Mouse (Mus musculus) intestine, postnatal 0 days (tissue): ENCODE results near the gene Nrxn1. TPM values are rescaled to one million over a fixed set of nuclear protein-coding genes. Genes with fewer than 3 reads are reported as not detected.

Experiments
- ATAC-seq: fragments of 200-750 bp; cut with Nextera tagmentation; 2 replicates; pipeline ENCODE4 v1.8.0; 2017; ENCODE audit warnings: mild to moderate bottlenecking, moderate TSS enrichment, moderate library complexity
- H3K27ac ChIP-seq: fragments of 300-500 bp; sonication (generic); 2 replicates; pipeline ENCODE4 v1.5.1; 2014; ENCODE audit warnings: mild to moderate bottlenecking, low read depth, low read length, moderate library complexity
- H3K27me3 ChIP-seq: fragments of 300-500 bp; sonication (generic); replicated peaks from 2 replicates; pipeline ENCODE4 v1.6.1; 2014; ENCODE audit warnings: low read length, mixed read lengths; ENCODE audit not compliant: control insufficient read depth, insufficient read depth
- H3K36me3 ChIP-seq: fragments of 300-500 bp; sonication (generic); 2 replicates; pipeline ENCODE4 v1.6.1; 2014; ENCODE audit warnings: mild to moderate bottlenecking, moderate library complexity; ENCODE audit not compliant: control insufficient read depth, insufficient read depth
- H3K4me1 ChIP-seq: fragments of 300-500 bp; sonication (generic); replicated peaks from 2 replicates; pipeline ENCODE4 v1.6.1; 2014; ENCODE audit warnings: antibody characterized with exemption, low read length, mixed read lengths; ENCODE audit not compliant: control insufficient read depth, insufficient read depth
- H3K4me2 ChIP-seq: fragments of 300-500 bp; sonication (generic); replicated peaks from 2 replicates; pipeline ENCODE4 v1.6.1; 2014; ENCODE audit warnings: low read depth, mild to moderate bottlenecking, moderate library complexity
- H3K4me3 ChIP-seq: fragments of 300-500 bp; sonication (generic); 2 replicates; pipeline ENCODE4 v1.5.1; 2014; ENCODE audit warnings: low read depth, low read length
- H3K9ac ChIP-seq: fragments of 300-500 bp; sonication (generic); 2 replicates; pipeline ENCODE4 v1.6.1; 2014; ENCODE audit warnings: mild to moderate bottlenecking, low read depth, low read length
- H3K9me3 ChIP-seq: fragments of 300-500 bp; sonication (generic); 2 replicates; pipeline ENCODE4 v1.6.1; 2016; ENCODE audit warnings: mixed run types; ENCODE audit not compliant: control insufficient read depth
- CTCF ChIP-seq: sonication (generic); IDR thresholded peaks from 2 replicates; pipeline ENCODE4 v1.5.1; 2016; ENCODE audit warnings: low read depth, mild to moderate bottlenecking, control low read depth, antibody characterized with exemption, moderate library complexity
- WGBS: fragments of 180-500 bp; shearing (Covaris S2); extraction: QIAGEN DNeasy Blood & Tissue Kit; methylation state at CpG from one replicate; pipeline ENCODE4 v1.1.7; 2014; 5-methylcytosine and 5-hydroxymethylcytosine counted together
- polyA plus RNA-seq: library from polyadenylated mRNA; unstranded; fragments of >200 nt; fragmentation: Nextera tagmentation; extraction: Ambion mirVana; gene quantifications from 2 replicates; pipeline ENCODE4 v1.2.1, GENCODE M21; 2015

Nrxn1 gene
- polyA plus RNA-seq, 1 experiment from 2014 or later, result 0.99 TPM

DNA sequence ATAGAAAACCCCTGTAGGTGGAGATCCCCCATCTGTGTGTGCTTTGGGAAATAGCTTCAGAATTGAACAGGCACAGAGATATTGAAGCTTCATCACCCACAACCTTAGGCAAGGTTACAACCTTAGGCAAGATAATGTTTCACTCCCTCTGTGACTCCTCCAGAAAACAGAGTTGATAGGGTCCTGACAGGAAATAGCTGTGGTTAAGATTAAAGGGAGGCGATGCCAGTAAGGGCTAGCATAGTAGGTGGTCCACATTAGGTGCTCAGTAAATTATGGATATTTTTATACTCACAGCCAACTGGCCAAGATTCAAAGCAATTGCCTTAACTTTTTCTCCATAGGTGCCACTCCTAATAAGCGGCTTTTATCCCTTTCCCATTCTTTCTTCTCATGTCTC is 284.6 kb downstream of the Nrxn1 start:
- 86% methylated on average over 2 of the region's 2 CpGs for WGBS
- no peak overlapping the region for H3K9ac ChIP-seq
- H3K4me1 ChIP-seq, result no peaks in the 10 kb centered on the region
- H3K27me3 ChIP-seq, result no peaks in the 10 kb centered on the region
- H3K4me3 ChIP-seq, result no peak overlapping the region
- H3K36me3 ChIP-seq, result no peaks in the 10 kb centered on the region
- ATAC-seq, result no peak
- H3K9me3 ChIP-seq, result no peaks in the 10 kb centered on the region
- no peak overlapping the region for H3K4me2 ChIP-seq
- no peak for TF ChIP-seq CTCF
- no peak overlapping the region for H3K27ac ChIP-seq

DNA sequence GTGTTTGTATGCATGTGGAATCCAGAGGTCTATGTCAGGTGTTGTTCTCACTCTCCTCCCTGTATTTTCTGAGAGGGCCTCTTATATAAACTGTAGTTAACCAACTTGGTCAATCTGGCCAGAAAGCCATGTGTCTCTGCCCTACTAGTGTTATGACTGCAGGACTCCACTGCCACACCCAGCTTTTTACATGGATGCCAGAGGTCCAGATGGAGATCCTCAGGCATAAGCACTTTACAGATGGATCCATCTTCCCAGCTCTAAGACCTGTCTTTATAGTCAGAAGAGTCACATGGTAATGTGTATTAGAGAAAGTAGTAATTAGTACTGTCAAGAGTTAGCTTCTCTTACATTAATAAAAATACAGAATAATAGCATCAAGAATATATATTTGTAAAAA is 285.7 kb downstream of the Nrxn1 start:
- no peak for ATAC-seq
- Histone ChIP-seq H3K4me1 (no peaks in the 10 kb centered on the region), H3K27ac (no peak overlapping the region), H3K4me2 (no peak overlapping the region), H3K27me3 (no peaks in the 10 kb centered on the region), H3K36me3 (no peaks in the 10 kb centered on the region), H3K9me3 (no peaks in the 10 kb centered on the region), H3K4me3 (no peak overlapping the region), H3K9ac (no peak overlapping the region)
- no peak for TF ChIP-seq CTCF

DNA sequence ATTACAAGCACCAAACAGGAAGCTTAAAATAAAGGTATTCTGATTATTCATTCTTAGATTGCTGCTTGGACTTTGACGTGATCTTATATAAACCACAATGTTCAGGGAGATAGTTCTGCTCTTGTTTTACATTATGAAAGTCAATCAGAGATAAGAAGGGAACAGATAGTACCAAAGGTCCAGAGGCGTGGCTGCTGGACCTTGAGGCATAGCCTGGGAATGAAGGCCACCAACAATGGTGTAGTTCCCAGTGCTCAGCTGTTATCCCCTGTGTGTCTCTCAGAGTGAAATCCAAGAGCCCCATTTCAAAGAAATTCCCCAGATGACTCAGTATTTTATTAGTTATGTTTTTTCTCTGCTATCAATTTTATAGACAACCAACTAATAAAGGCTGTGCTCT is 294.2 kb downstream of the Nrxn1 start:
- no peak for TF ChIP-seq CTCF
- WGBS, result 47% methylated on average over 2 of the region's 2 CpGs
- Histone ChIP-seq H3K9me3 (no peaks in the 10 kb centered on the region), H3K36me3 (no peaks in the 10 kb centered on the region), H3K4me2 (no peak overlapping the region), H3K27me3 (no peaks in the 10 kb centered on the region), H3K4me3 (no peak overlapping the region), H3K27ac (peak overlapping the region; percentile 57; the same call in 1 of the 2 replicates), H3K9ac (no peak overlapping the region), H3K4me1 (0 out of 2 replicates have a peak, but pooled peaks cover 4% of the 10 kb centered on the region)
- ATAC-seq, result peak; percentile 97

DNA sequence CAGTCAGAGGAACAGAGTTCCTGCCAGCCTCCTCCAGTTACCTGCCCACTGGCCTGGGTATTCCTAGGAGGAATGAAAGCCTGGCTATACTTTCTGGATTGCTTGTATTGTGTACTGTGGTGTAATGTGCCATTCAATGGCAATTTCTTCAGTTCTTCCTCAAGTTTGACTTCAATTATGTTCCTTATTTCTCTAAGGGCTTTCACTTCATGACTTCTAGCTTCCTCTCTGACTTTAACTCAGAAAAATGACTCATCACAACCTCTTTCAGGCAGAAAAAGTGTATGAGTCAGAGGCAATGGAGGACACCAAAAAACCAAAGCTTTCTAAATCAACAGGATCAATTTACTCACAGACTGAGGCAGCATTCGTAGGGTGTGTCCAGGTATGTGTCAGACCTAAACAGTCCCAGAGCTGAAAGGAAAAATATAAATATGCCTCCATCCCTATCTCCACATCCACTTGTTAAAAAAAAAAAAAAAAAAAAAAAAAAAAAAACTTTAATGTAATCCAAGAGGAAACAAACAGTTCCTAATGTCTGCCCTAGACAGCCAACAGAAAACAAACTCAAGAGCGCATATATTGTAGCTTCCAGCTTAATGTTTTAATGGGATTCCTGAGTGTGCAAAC is 295.1 kb downstream of the Nrxn1 start:
- no peaks in the 10 kb centered on the region for H3K36me3 ChIP-seq
- no peak overlapping the region for H3K9ac ChIP-seq
- no peak for ATAC-seq
- H3K27me3 ChIP-seq, result no peaks in the 10 kb centered on the region
- TF ChIP-seq CTCF, result no peak
- H3K27ac ChIP-seq, result no peak overlapping the region
- 0 out of 2 replicates have a peak, but pooled peaks cover 4% of the 10 kb centered on the region for H3K4me1 ChIP-seq
- no peaks in the 10 kb centered on the region for H3K9me3 ChIP-seq
- H3K4me3 ChIP-seq, result no peak overlapping the region
- no peak overlapping the region for H3K4me2 ChIP-seq
- 83% methylated on average over 2 of the region's 2 CpGs for WGBS

DNA sequence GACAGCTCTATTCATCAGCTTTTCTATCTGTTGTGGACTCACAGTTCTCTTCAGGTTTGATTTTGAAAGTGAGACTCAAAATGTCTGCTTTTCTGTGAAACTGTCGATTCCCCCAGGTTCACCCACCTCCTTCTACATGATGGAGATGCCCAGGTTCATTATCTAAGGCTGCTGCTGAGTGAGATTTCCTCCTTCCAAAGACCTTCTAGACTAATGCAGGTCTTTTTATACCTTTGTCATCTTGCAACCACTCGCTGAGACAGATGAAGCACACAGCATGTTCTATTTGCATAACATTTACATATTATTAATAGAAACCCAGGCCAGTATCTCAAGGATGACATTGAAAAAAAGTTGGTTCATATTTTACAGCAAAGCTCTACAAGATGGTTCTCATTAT is 295.9 kb downstream of the Nrxn1 start:
- no peak for TF ChIP-seq CTCF
- no peak overlapping the region for H3K27ac ChIP-seq
- no peaks in the 10 kb centered on the region for H3K36me3 ChIP-seq
- no peaks in the 10 kb centered on the region for H3K9me3 ChIP-seq
- no peak for ATAC-seq
- 77% methylated on average over 2 of the region's 2 CpGs for WGBS
- H3K4me1 ChIP-seq, result 0 out of 2 replicates have a peak, but pooled peaks cover 4% of the 10 kb centered on the region
- no peak overlapping the region for H3K4me2 ChIP-seq
- H3K27me3 ChIP-seq, result no peaks in the 10 kb centered on the region
- H3K9ac ChIP-seq, result no peak overlapping the region
- H3K4me3 ChIP-seq, result no peak overlapping the region

DNA sequence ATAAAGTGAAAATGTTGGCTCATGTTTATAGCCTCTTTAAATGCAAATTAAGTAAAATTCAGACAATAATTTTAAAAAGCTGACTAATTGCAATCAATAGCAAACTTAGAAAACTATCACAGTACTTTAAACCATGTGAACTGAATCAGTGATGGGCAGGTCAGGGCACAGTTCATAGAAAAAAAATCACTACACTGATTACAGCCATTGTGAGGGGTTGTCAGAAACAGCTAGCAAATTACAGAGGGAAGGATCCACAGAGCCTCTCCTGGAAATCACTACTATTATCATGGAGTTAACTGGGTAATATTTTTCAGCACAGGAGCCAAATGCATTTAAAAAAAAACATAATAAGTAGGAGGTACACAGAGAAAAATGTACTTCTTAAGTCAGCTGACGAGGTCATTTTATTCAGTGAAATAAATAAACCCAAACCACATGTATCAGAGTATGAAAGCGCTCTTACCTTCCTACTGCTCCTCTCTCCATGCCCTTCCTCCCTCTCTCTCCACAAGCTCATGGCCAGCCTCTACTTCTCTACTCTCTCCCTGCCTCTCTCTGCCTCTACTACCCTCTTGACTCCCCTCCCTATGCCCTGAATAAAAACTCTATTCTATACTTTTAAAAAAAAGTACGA is 304.3 kb downstream of the Nrxn1 start:
- H3K36me3 ChIP-seq, result no peaks in the 10 kb centered on the region
- H3K4me3 ChIP-seq, result no peak overlapping the region
- no peaks in the 10 kb centered on the region for H3K9me3 ChIP-seq
- H3K27ac ChIP-seq, result no peak overlapping the region
- no peaks in the 10 kb centered on the region for H3K27me3 ChIP-seq
- WGBS, result 77% methylated on average over 3 of the region's 3 CpGs
- no peak for TF ChIP-seq CTCF
- no peaks in the 10 kb centered on the region for H3K4me1 ChIP-seq
- H3K9ac ChIP-seq, result no peak overlapping the region
- no peak for ATAC-seq
- H3K4me2 ChIP-seq, result no peak overlapping the region
